Mouse (Mus musculus) layer of hippocampus, adult 2 months (tissue): Measurements from ENCODE around the gene Gucd1. TPM values are rescaled to one million over a fixed set of nuclear protein-coding genes. Genes with fewer than 3 reads are reported as not detected.
A peak's percentile ranks its signal among the peaks of the same experiment; 100 is the strongest.
"Not testable (repeated sequence)": the region's sequence is repeated elsewhere in the genome, so short reads cannot be mapped to it uniquely, and the experiment has no call there.

Experiments
- DNase-seq, 2 experiments: peaks; one replicate each; pipeline ENCODE4 v3.0.0; 2022; ENCODE audit warnings: low spot score in 2 of 2
- H3K27ac ChIP-seq: fragments of 200-600 bp; 2 replicates; pipeline ENCODE4 v1.8.1; 2022
- H3K4me3 ChIP-seq: fragments of 200-600 bp; 2 replicates; pipeline ENCODE4 v1.8.1; 2022; ENCODE audit warnings: mild to moderate bottlenecking
- CTCF ChIP-seq: fragments of 200-600 bp; conservative IDR thresholded peaks from 2 replicates; pipeline ENCODE4 v1.8.1; 2022; ENCODE audit warnings: antibody characterized with exemption, mild to moderate bottlenecking, moderate library complexity
- total RNA-seq, 2 experiments: library from RNA; stranded (reverse); gene quantifications; 2 replicates each; pipeline ENCODE4 v1.2.3; 2021

The Gucd1 gene
- total RNA-seq, 2 experiments from 2014 or later = 14.5 to 16.0 TPM

DNA sequence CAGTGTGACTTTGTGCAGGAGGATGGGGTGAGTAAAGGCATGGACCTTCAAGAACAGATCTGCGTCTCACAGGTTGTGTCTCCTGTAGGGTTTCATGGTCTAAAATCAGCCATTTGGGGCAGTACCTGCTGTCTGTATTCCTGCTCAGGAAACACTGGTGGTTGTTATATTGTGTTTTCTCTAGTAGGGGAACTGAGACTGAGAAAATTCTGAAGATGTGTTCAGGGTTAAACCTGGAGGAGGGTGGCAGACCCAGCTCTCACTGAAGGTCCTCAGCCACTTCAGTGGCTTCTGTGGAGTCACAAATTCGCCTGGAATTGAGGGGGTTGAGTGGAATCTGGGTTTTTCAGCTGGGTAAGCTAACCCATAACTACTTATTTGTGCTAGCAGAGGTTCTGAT is 12.6 kb upstream of the Gucd1 start:
- no peak overlapping the region for H3K4me3 ChIP-seq
- no peak for TF ChIP-seq CTCF
- no peak overlapping the region for H3K27ac ChIP-seq
- DNase-seq = no peak

DNA sequence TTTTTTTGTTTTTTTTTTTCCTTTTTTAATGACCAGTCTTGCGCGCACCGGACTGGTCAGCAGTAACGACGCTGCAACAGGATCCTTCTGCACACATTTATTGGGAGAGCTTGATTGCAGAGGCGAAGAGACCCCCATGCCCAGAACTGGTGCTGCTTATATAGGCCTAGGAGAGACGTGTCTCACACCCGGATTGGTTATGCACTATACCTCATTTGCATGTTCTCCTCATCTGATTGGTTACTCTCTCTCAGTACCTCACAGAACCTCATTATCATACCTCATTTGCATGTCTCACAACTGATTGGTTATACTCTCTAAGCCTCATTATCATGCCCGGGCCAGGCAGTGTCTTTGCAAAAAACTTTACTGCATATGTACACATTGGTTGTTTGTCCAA is 7.7 kb upstream of the Gucd1 start:
- H3K4me3 ChIP-seq, H3K27ac ChIP-seq, DNase-seq: not testable (repeated sequence)

- no peak overlapping the region for H3K27ac ChIP-seq
- TF ChIP-seq CTCF = no peak
- DNase-seq = no peak
- H3K4me3 ChIP-seq = no peak overlapping the region
Measured at GRCm38 (mm10) chr10:75521643-75522042, 3.9 kb upstream of the Gucd1 start.

GRCm38 (mm10) chr10:75520581-75520980 is 2.8 kb upstream of the Gucd1 start:
- H3K27ac ChIP-seq = no peak overlapping the region
- no peak for TF ChIP-seq CTCF
- no peak for DNase-seq
- no peak overlapping the region for H3K4me3 ChIP-seq

- Histone ChIP-seq H3K27ac (peak within 1 kb of the TSS; percentile 98), H3K4me3 (peak within 1 kb of the TSS; percentile 96)
- DNase-seq = peak; percentile 90 to 95
- no peak; the same call in 1 of the 2 replicates for TF ChIP-seq CTCF
Measured at GRCm38 (mm10) chr10:75517073-75517757, 557 bp downstream of the Gucd1 start, which contains the start of gene Snrpd3. TSS of gene Snrpd3 (plus strand) at chr10:75517551.

DNA sequence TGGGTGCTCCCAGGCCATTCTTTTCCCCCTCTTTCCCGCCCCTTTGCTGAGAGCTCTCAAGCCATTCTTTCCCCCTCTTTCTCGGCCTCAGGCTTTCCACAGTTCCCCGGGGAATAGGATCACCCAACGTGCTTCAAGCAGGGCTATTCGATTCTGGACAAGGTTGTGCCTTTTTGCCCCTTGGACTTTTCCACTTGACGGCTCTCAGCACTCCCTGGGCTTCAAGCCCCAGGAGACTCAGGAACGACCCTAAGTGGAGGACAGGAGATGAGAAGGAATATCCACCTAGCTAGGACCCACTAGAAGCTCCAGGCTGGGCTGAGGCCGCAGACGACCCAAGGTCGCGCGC is 1.1 kb downstream of the Gucd1 start:
- peak in 1 of 2 experiments; percentile 22 for DNase-seq
- Histone ChIP-seq H3K27ac (peak overlapping the region; percentile 98), H3K4me3 (peak overlapping the region; percentile 96)
- TF ChIP-seq CTCF = no peak

DNA sequence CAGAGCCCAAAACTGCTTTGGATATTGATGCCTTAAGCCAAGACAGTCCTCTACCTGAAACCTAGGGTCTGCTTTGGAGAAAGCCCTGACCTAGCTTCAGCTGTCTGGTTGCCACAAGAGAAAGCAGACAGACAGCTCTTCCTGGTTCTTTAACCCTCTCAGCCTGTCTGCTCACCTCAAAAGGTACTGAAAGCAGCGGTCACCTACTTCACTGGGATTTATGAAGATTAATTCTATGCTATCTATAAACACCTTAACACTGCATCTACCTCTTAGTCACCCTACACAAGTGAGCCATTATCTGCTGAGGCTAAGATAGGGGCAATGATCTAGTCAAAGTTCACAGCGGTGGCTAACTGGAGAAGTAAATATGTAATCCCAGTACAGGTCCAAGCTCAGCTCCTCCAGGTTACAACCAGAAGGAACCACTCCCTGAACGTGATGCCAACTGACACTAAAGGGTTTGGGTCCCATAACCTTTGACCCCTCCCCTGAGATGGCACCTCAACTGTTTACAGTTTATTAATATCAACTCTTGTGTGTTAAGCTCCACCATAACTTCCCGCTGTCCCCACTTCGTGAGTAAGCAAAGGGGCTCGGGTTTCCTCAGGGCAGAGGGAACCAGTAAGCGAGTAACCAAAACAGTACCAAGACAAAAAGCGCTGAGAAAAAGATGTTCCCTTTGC is 1.6 kb downstream of the Gucd1 start:
- no peak for DNase-seq
- TF ChIP-seq CTCF = no peak
- H3K27ac ChIP-seq = peak overlapping the region; percentile 98
- peak overlapping the region; percentile 96 for H3K4me3 ChIP-seq

GRCm38 (mm10) chr10:75515216-75516037 is 2.3 kb downstream of the Gucd1 start:
- TF ChIP-seq CTCF = no peak
- Histone ChIP-seq H3K4me3 (no peak overlapping the region), H3K27ac (no peak overlapping the region)
- DNase-seq = no peak

- Histone ChIP-seq H3K27ac (no peak overlapping the region), H3K4me3 (no peak overlapping the region)
- TF ChIP-seq CTCF = no peak
- DNase-seq = no peak
Measured at GRCm38 (mm10) chr10:75514361-75514760, 3.4 kb downstream of the Gucd1 start.

DNA sequence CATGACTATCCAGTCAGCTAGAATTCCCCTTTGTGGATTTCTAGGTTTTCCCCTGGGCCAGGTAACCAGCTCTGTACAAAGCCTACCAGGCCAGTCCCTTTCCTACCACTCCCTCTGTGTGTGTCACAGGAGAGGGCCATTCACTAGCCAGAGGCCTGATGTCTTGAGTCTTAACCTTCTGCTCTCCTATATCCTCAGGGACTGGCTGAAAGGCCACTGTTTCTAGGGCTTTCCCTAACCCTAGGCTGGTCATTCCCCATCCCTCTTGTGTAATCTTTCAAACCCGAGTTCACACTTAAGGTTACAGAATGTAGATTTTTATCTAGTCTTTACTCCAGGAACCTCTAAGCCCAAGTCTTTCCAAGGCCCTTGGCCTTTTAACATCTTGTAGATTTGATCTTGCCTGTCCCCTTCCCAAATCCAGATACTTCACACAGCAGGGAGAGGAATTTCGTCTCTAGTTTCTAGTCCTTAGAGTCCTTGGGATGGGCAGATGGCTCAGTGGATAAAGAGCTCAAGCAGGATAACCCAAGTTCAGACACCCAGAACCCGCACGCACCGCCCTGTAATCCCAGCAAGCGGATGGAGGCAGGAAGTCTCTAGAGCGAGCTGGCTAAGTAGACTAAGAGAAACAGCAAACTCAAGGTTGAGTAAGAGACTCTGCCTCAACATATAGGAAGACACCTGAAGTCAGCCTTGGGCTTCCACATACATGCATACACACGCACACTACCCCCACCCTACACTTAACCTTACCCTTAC is 4.3 kb downstream of the Gucd1 start:
- Histone ChIP-seq H3K4me3 (no peak overlapping the region), H3K27ac (no peak overlapping the region)
- DNase-seq = no peak
- TF ChIP-seq CTCF = no peak

DNA sequence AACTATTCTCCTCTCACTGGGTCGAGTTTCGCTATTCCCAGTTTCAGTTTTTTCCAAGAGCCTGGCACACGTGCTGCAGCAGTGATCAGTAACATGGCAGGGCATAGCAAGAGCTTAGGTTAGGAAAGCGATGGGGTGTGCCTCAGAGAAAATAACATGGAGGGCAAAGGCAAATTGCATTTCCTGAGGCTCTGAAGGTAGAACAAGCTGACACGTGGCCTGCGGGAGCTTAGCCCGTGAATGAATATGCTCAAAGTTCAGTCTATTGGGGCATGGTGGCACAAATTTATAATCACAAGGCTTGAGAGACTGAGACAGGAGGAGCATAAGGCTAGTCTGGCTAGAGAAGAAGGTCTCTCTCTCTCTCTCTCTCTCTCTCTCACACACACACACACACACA is 5.0 kb downstream of the Gucd1 start:
- no peak overlapping the region for H3K4me3 ChIP-seq
- no peak for DNase-seq
- TF ChIP-seq CTCF = no peak
- no peak overlapping the region for H3K27ac ChIP-seq

- no peak for DNase-seq
- H3K27ac ChIP-seq = no peak overlapping the region
- H3K4me3 ChIP-seq = no peak overlapping the region
- no peak for TF ChIP-seq CTCF
Measured at GRCm38 (mm10) chr10:75511897-75512296, 5.9 kb downstream of the Gucd1 start.

GRCm38 (mm10) chr10:75511060-75511459 is 6.7 kb downstream of the Gucd1 start:
- no peak for TF ChIP-seq CTCF
- Histone ChIP-seq H3K27ac (no peak overlapping the region), H3K4me3 (no peak overlapping the region)
- no peak for DNase-seq
